Mouse (Mus musculus) embryonic facial prominence, embryonic 14.5 days (tissue): ENCODE measurements around the gene Zdhhc17. TPM values are rescaled to one million over a fixed set of nuclear protein-coding genes. Genes with fewer than 3 reads are reported as not detected.

Experiments used
- ATAC-seq: fragments of 200-750 bp; cut with Nextera tagmentation; 2 replicates; pipeline ENCODE4 v1.8.0; 2017; ENCODE audit warnings: low read depth, moderate number of reproducible peaks, moderate TSS enrichment
- DNase-seq: peaks from one replicate; pipeline ENCODE4 v3.0.0-alpha.2; 2015; ENCODE audit warnings: low spot score
- H3K27ac ChIP-seq: fragments of 300-500 bp; sonication (generic); replicated peaks from 2 replicates; pipeline ENCODE4 v1.5.1; 2014; ENCODE audit warnings: low read depth, mild to moderate bottlenecking, low read length, moderate library complexity
- H3K27me3 ChIP-seq: fragments of 300-500 bp; sonication (generic); replicated peaks from 2 replicates; pipeline ENCODE4 v1.6.1; 2014; ENCODE audit warnings: low read length; ENCODE audit not compliant: control insufficient read depth, insufficient read depth
- H3K36me3 ChIP-seq: fragments of 300-500 bp; sonication (generic); 2 replicates; pipeline ENCODE4 v1.6.1; 2014; ENCODE audit warnings: low read length, mixed read lengths; ENCODE audit not compliant: control insufficient read depth, insufficient read depth
- H3K4me1 ChIP-seq: fragments of 300-500 bp; sonication (generic); 2 replicates; pipeline ENCODE4 v1.6.1; 2014; ENCODE audit warnings: antibody characterized with exemption, low read length; ENCODE audit not compliant: control insufficient read depth, insufficient read depth
- H3K4me2 ChIP-seq: fragments of 300-500 bp; sonication (generic); 2 replicates; pipeline ENCODE4 v1.6.1; 2014; ENCODE audit warnings: low read depth, mild to moderate bottlenecking, low read length, moderate library complexity, mixed read lengths
- H3K4me3 ChIP-seq: fragments of 300-500 bp; sonication (generic); 2 replicates; pipeline ENCODE4 v1.5.1; 2014; ENCODE audit warnings: low read depth, mild to moderate bottlenecking, low read length
- H3K9ac ChIP-seq: fragments of 300-500 bp; sonication (generic); 2 replicates; pipeline ENCODE4 v1.6.1; 2014; ENCODE audit warnings: low read depth, mild to moderate bottlenecking, low read length, moderate library complexity, mixed read lengths
- H3K9me3 ChIP-seq: fragments of 300-500 bp; sonication (generic); 2 replicates; pipeline ENCODE4 v1.6.1; 2016; ENCODE audit warnings: low read length; ENCODE audit not compliant: control insufficient read depth
- WGBS: fragments of 180-500 bp; shearing (Covaris S2); extraction: QIAGEN DNeasy Blood & Tissue Kit; methylation state at CpG from one replicate; pipeline ENCODE4 v1.1.7; 2014; 5-methylcytosine and 5-hydroxymethylcytosine counted together
- polyA plus RNA-seq: library from polyadenylated mRNA; unstranded; fragments of >200 nt; fragmentation: Nextera tagmentation; extraction: Ambion mirVana; gene quantifications from 2 replicates; pipeline ENCODE4 v1.2.1, GENCODE M21; 2014

Gene Zdhhc17
- polyA plus RNA-seq, 1 experiment from 2014 or later, result 21.8 TPM

GRCm38 (mm10) chr10:110918414-110919391, 91.2 kb downstream of the Zdhhc17 start:
- Histone ChIP-seq H3K27ac (peak overlapping the region; percentile 95), H3K4me3 (peak overlapping the region; percentile 67), H3K9me3 (no peaks in the 10 kb centered on the region), H3K27me3 (no peaks in the 10 kb centered on the region), H3K9ac (peak overlapping the region; percentile 84), H3K36me3 (no peaks in the 10 kb centered on the region), H3K4me1 (peaks cover 35% of the 10 kb centered on the region), H3K4me2 (peak overlapping the region; percentile 91)
- DNase-seq, result peak; percentile 84
- 0 out of 2 replicates have a peak, but pooled peaks have one; percentile 5 for ATAC-seq
- WGBS, result 16% methylated on average over 26 of the region's 26 CpGs

DNA sequence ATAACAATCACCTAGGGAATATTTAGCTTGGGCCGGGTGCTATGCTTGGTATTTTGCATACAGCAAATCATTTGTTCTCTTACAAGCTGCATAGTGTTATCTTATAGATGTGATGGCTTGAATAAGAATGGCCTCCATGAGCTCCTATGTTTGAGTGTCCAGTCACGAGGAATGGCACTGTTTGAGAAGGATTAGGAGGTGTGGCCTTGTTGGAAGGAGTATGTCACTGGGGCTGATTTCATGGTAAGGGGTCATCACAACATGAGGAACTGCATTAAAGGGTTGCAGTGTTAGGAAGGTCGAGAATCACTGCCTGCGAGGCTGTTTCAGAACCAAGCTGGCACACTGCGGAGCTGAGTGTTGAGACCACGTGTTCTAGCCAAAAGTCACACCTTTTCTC, 92.4 kb downstream of the Zdhhc17 start:
- H3K9ac ChIP-seq, result no peak overlapping the region

GRCm38 (mm10) chr10:110916666-110917344, 93.1 kb downstream of the Zdhhc17 start:
- H3K27ac ChIP-seq, result no peak overlapping the region; the same call in 1 of the 2 replicates
- peaks cover 20% of the 10 kb centered on the region for H3K4me1 ChIP-seq
- H3K27me3 ChIP-seq, result no peaks in the 10 kb centered on the region
- no peaks in the 10 kb centered on the region for H3K36me3 ChIP-seq
- ATAC-seq (no peak), DNase-seq (no peak)
- H3K4me2 ChIP-seq, result peak overlapping the region; percentile 17; the same call in 1 of the 2 replicates
- no peaks in the 10 kb centered on the region for H3K9me3 ChIP-seq
- H3K9ac ChIP-seq, result no peak overlapping the region
- H3K4me3 ChIP-seq, result no peak overlapping the region
- WGBS, result 36% methylated on average over 11 of the region's 11 CpGs

More for the DNA sequence above, 92.4 kb downstream of the Zdhhc17 start:
- Histone ChIP-seq H3K27ac (no peak overlapping the region), H3K9me3 (no peaks in the 10 kb centered on the region), H3K27me3 (no peaks in the 10 kb centered on the region), H3K4me2 (no peak overlapping the region), H3K4me1 (peaks cover 27% of the 10 kb centered on the region), H3K36me3 (no peaks in the 10 kb centered on the region), H3K4me3 (no peak overlapping the region)
- DNase-seq (no peak), ATAC-seq (no peak)
- 87% methylated on average over 6 of the region's 6 CpGs for WGBS

- DNase-seq, result no peak
- no peaks in the 10 kb centered on the region for H3K27me3 ChIP-seq
- 97% methylated on average over 3 of the region's 3 CpGs for WGBS
- H3K9me3 ChIP-seq, result no peaks in the 10 kb centered on the region
- no peak for ATAC-seq
- no peaks in the 10 kb centered on the region for H3K36me3 ChIP-seq
- no peak overlapping the region for H3K9ac ChIP-seq
- H3K4me2 ChIP-seq, result no peak overlapping the region
- H3K4me3 ChIP-seq, result no peak overlapping the region
- H3K4me1 ChIP-seq, result no peaks in the 10 kb centered on the region
- no peak overlapping the region for H3K27ac ChIP-seq
Measured at GRCm38 (mm10) chr10:110903862-110904261, 106.1 kb downstream of the Zdhhc17 start.

DNA sequence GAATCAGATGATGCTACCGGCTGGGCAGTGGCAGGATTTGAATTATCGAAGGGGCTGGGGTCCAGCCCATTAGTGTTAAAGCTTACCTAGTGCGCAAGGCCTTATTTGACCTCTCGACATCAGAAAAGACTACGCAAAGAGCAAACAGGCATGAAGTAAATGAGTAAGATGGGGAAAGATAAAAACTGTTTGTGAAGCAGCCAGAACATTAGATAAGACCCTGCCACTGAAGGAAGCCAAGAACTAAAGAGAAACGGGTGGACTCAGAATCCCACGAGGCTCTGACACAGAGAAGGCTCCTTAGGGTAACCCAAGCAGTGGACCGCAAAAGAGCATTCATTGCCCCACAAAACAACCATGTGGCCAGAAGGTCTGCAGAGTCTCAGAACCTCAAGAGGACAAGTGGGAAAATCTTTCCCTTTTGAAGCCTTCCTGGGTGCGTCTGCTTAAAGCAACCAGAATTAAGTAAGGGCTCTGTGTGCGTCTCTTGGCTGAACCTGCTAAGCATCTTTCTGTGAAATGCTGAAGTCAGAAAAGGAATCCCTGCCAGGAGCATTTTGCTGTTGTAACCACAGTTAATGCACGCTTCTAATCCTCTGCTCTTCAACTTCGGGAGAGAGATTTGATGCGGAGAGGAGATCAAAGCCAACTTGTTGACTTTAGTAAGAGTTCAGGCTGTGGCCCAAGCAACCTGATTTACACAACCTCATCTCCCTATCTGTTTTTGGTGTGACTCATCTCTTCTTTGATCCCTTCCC, 110.0 kb downstream of the Zdhhc17 start:
- no peaks in the 10 kb centered on the region for H3K4me1 ChIP-seq
- no peaks in the 10 kb centered on the region for H3K27me3 ChIP-seq
- H3K9me3 ChIP-seq, result no peaks in the 10 kb centered on the region
- H3K36me3 ChIP-seq, result no peaks in the 10 kb centered on the region
- DNase-seq, result peak; percentile 93
- no peak overlapping the region for H3K4me2 ChIP-seq
- ATAC-seq, result peak; percentile 84
- H3K4me3 ChIP-seq, result no peak overlapping the region
- no peak overlapping the region for H3K27ac ChIP-seq
- no peak overlapping the region for H3K9ac ChIP-seq
- 40% methylated on average over 13 of the region's 13 CpGs for WGBS

Other genes with a start within 250 kb of the Zdhhc17 start
- gene Csrp2, start 90.4 kb downstream of the Zdhhc17 start, polyA plus RNA-seq, result 165 and 169 TPM in 2 replicates
- gene Osbpl8, start 154.6 kb upstream of the Zdhhc17 start, polyA plus RNA-seq, result 9.5 and 10.0 TPM in 2 replicates